Mouse (Mus musculus): ENCODE data around the gene Hk1.

Gene Hk1

GRCm38 (mm10) chr10:62277499-62278293 lies 102.0 kb downstream of the Hk1 start:
- in situ Hi-C loops (cut with MseI, MboI): loop anchor here (5.0 to 10.0 kb wide), 2 partner anchors 105 to 107 kb away; no protein-coding TSS in a partner anchor

GRCm38 (mm10) chr10:62275235-62275634 lies 104.5 kb downstream of the Hk1 start:
- in situ Hi-C loops (cut with MseI, MboI): loop anchor here (5.0 to 10.0 kb wide), 2 partner anchors 107 to 110 kb away; no protein-coding TSS in a partner anchor

- in situ Hi-C loops (cut with MseI, MboI): loop anchor here in 1 of 2 experiments (10.0 kb wide), 1 partner anchor 136 kb away; no protein-coding TSS in a partner anchor
Observed at GRCm38 (mm10) chr10:62269278-62269677, 110.4 kb downstream of the Hk1 start.

GRCm38 (mm10) chr10:62264299-62264698 lies 115.4 kb downstream of the Hk1 start:
- in situ Hi-C loops (cut with MseI, MboI): loop anchor here in 1 of 2 experiments (10.0 kb wide), 1 partner anchor 141 kb away; no protein-coding TSS in a partner anchor

GRCm38 (mm10) chr10:62261115-62261886 lies 118.4 kb downstream of the Hk1 start:
- in situ Hi-C loops (cut with MseI, MboI): loop anchor here in 1 of 2 experiments (10.0 kb wide), 1 partner anchor 144 kb away; no protein-coding TSS in a partner anchor

GRCm38 (mm10) chr10:62258298-62258697 lies 121.4 kb downstream of the Hk1 start:
- in situ Hi-C loops (cut with MseI, MboI): no loop called here

GRCm38 (mm10) chr10:62252496-62253235 lies 127.0 kb downstream of the Hk1 start:
- in situ Hi-C loops (cut with MseI, MboI): no loop called here

GRCm38 (mm10) chr10:62252000-62252488 lies 127.7 kb downstream of the Hk1 start, which contains the start of gene Tacr2:
Gene Tacr2, plus strand, starts transcription at chr10:62252438.
- in situ Hi-C loops (cut with MseI, MboI): no loop called here

GRCm38 (mm10) chr10:62247815-62248214 lies 131.9 kb downstream of the Hk1 start:
- in situ Hi-C loops (cut with MseI, MboI): no loop called here

- in situ Hi-C loops (cut with MseI, MboI): no loop called here
Observed at GRCm38 (mm10) chr10:62247156-62247555, 132.6 kb downstream of the Hk1 start.

- in situ Hi-C loops (cut with MseI, MboI): loop anchor here (5.0 kb wide), 3 partner anchors 57 to 137 kb away; no protein-coding TSS in a partner anchor
Observed at GRCm38 (mm10) chr10:62244067-62244466, 135.6 kb downstream of the Hk1 start.

- in situ Hi-C loops (cut with MseI, MboI): loop anchor here (5.0 kb wide), 3 partner anchors 56 to 136 kb away; no protein-coding TSS in a partner anchor
Observed at GRCm38 (mm10) chr10:62242896-62243295, 136.8 kb downstream of the Hk1 start.

GRCm38 (mm10) chr10:62242358-62242757 lies 137.3 kb downstream of the Hk1 start:
- in situ Hi-C loops (cut with MseI, MboI): loop anchor here (5.0 kb wide), 3 partner anchors 55 to 135 kb away; no protein-coding TSS in a partner anchor

- in situ Hi-C loops (cut with MseI, MboI): no loop called here
Observed at GRCm38 (mm10) chr10:62239270-62239669, 140.4 kb downstream of the Hk1 start.

GRCm38 (mm10) chr10:62238688-62239087 lies 141.0 kb downstream of the Hk1 start:
- in situ Hi-C loops (cut with MseI, MboI): no loop called here

GRCm38 (mm10) chr10:62237205-62237604 lies 142.5 kb downstream of the Hk1 start:
- in situ Hi-C loops (cut with MseI, MboI): no loop called here

- in situ Hi-C loops (cut with MseI, MboI): no loop called here
Observed at GRCm38 (mm10) chr10:62236165-62236564, 143.5 kb downstream of the Hk1 start.

- in situ Hi-C loops (cut with MseI, MboI): no loop called here
Observed at GRCm38 (mm10) chr10:62231811-62232210, 147.9 kb downstream of the Hk1 start.

GRCm38 (mm10) chr10:62231395-62231732 lies 148.3 kb downstream of the Hk1 start:
- in situ Hi-C loops (cut with MseI, MboI): no loop called here

- in situ Hi-C loops (cut with MseI, MboI): no loop called here
Observed at GRCm38 (mm10) chr10:62230708-62231394, 148.9 kb downstream of the Hk1 start, which contains the start of gene Tspan15. Gene Tspan15, minus strand, starts transcription at chr10:62231251.
